ENCODE assay signal across 9 mouse cellular contexts in the genomic region with DNA sequence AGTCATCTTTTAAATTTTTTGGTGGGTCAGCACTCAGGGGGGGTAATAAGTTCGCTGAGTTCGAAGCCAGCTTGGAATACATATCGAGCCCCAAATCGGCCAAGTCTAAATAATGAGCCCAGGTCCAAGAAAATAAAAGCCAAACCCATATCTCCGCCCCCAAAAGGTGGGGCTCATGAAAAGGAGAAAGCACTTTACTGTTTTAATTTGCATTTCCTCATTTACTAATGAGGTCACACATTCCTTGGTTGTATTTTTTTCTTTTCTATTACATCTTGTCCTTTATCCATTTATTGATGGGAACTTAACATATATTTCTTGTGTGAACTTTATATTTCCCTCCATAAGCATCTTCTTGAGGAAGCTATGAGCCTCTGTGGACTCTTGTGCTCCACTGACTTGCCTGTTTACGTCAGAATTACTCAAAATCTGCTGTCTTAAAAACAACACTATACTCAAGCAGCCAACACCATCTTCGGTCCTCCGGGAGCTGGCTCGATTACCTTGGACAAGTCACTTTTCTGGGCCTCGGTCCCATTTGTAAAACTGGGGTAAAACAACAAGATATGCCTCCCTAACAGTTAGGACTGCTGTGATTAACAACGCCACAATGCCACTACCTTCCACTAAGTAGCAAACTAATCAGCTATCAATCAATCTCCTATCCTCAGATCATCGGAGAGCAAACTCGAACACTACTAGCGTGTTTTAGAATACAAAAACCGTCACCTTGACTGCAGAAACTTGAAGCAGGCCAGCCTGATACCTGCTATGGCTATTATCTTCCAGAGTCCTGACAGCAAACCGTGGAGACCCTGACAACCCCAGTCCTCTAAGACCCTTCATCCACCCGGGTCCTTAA. TPM values are rescaled to one million over a fixed set of nuclear protein-coding genes. Genes with fewer than 3 reads are reported as not detected.
DNase-seq lines count a peak whose midpoint lies in the region; ATAC-seq and TF ChIP-seq lines count a peak whose summit lies in the region.
"Had no signal": no experiment of that assay in that cellular context is flagged by ENCODE, and none has a peak within 500 bp of the region (broad histone marks: within the 10 kb centered on the region; RNA-seq: fewer than 3 reads in every experiment).

No protein-coding gene starts in this region.

- H3K4me2 ChIP-seq in hindbrain, embryonic 13.5 days = peak overlapping the region; percentile 78
- peak overlapping the region; percentile 92 for H3K4me2 ChIP-seq in liver, postnatal 0 days (ENCODE audit: low read depth, low read length)

- H3K27me3 ChIP-seq in hindbrain, embryonic 13.5 days = no peaks in the 10 kb centered on the region
- no peaks in the 10 kb centered on the region for H3K27me3 ChIP-seq in liver, postnatal 0 days (ENCODE audit: insufficient read depth, low read length)
- no peaks in the 10 kb centered on the region for H3K27me3 ChIP-seq in small intestine, adult 2 months (ENCODE audit: control insufficient read depth, insufficient read depth, low read length)

- peak overlapping the region; percentile 97 for H3K27ac ChIP-seq in hindbrain, embryonic 13.5 days
- H3K27ac ChIP-seq in liver, postnatal 0 days (ENCODE audit: low read depth) = peak overlapping the region; percentile 95
- peak overlapping the region; percentile 61 for H3K27ac ChIP-seq in small intestine, adult 2 months (ENCODE audit: insufficient read depth, low read depth, low read length)

- TF ChIP-seq EP300 in liver, postnatal 0 days (IDR thresholded peaks at IDR 0.05; ENCODE audit: low read depth) = no peak

- peak; percentile 28 to 51 for DNase-seq in spleen, postnatal 36 days (ENCODE audit: low spot score in 2 of 2)
- DNase-seq in spleen, adult 12 weeks (ENCODE audit: low spot score) = no peak
- DNase-seq in c-Kit-positive CD71-positive TER-119-negative erythroid progenitor cells, embryonic 14.5 days (ENCODE audit: low read depth) = peak; percentile 54
- no peak for DNase-seq in liver, postnatal 0 days
- DNase-seq in gastrocnemius, postnatal 25 days = no peak
- DNase-seq in gastrocnemius, postnatal 14 days = no peak

- H3K36me3 ChIP-seq in hindbrain, embryonic 13.5 days = no peaks in the 10 kb centered on the region
- H3K36me3 ChIP-seq in liver, postnatal 0 days (replicated peaks; ENCODE audit: insufficient read depth, low read length) = no peaks in the 10 kb centered on the region
- H3K36me3 ChIP-seq in small intestine, adult 2 months (ENCODE audit: control insufficient read depth, insufficient read depth, low read length) = no peaks in the 10 kb centered on the region

- intact Hi-C loops in gastrocnemius, postnatal 14 days (cut with DNase I; ENCODE audit: low total_unique reads) = no loop called here

- H3K4me3 ChIP-seq in hindbrain, embryonic 13.5 days = peak overlapping the region; percentile 86
- peak overlapping the region; percentile 92 for H3K4me3 ChIP-seq in liver, postnatal 0 days (ENCODE audit: low read depth, low read length)
- H3K4me3 ChIP-seq in small intestine, adult 2 months (ENCODE audit: low read depth, low read length) = peak overlapping the region; percentile 80

- peaks cover 45% of the 10 kb centered on the region for H3K4me1 ChIP-seq in hindbrain, embryonic 13.5 days (replicated peaks)
- peaks cover 29% of the 10 kb centered on the region for H3K4me1 ChIP-seq in liver, postnatal 0 days (ENCODE audit: insufficient read depth)
- H3K4me1 ChIP-seq in small intestine, adult 2 months (ENCODE audit: control insufficient read depth, insufficient read depth, insufficient read length, low read length) = peaks cover 12% of the 10 kb centered on the region; the same call in 1 of the 2 replicates

- WGBS in hindbrain, embryonic 13.5 days = 24% methylated on average over 17 of the region's 17 CpGs
- 14% methylated on average over 17 of the region's 17 CpGs for WGBS in liver, postnatal 0 days (ENCODE audit: insufficient replicate concordance)
- WGBS in small intestine, adult 2 months = 6% methylated on average over 17 of the region's 17 CpGs

- peak overlapping the region; percentile 95 for H3K9ac ChIP-seq in hindbrain, embryonic 13.5 days
- H3K9ac ChIP-seq in liver, postnatal 0 days (replicated peaks) = peak overlapping the region; percentile 89

- no peak for TF ChIP-seq CTCF in liver, postnatal 0 days (IDR thresholded peaks at IDR 0.05; ENCODE audit: low read depth)
- no peak for TF ChIP-seq CTCF in small intestine, adult 2 months (IDR thresholded peaks at IDR 0.05; ENCODE audit: extremely low read depth, insufficient read length, insufficient replicate concordance, low read depth, low read length)

- no peak for TF ChIP-seq POLR2A in small intestine, adult 2 months (IDR thresholded peaks at IDR 0.05; ENCODE audit: low read depth, low read length)

- H3K9me3 ChIP-seq in hindbrain, embryonic 13.5 days = no peaks in the 10 kb centered on the region
- H3K9me3 ChIP-seq in liver, postnatal 0 days (ENCODE audit: low read length) = no peaks in the 10 kb centered on the region

- no peak; the same call in 1 of the 2 replicates for ATAC-seq in hindbrain, embryonic 13.5 days (ENCODE audit: low FRiP score)
- no peak for ATAC-seq in liver, postnatal 0 days

RNA-seq across cellular contexts. Expression of gene Btbd1, which starts 1.2 kb away (rescaled TPM):
- polyA plus RNA-seq in hindbrain, embryonic 13.5 days (2015; fragmentation: Nextera tagmentation; extraction: Ambion mirVana) = 87.2 and 95.1 TPM in 2 replicates
- 16.6 and 20.8 TPM in 2 replicates for polyA plus RNA-seq in liver, postnatal 0 days (2015; fragmentation: Nextera tagmentation; extraction: Ambion mirVana)
- polyA plus RNA-seq in small intestine, adult 2 months (2012; rRNA removed) = 12.0 and 18.3 TPM in 2 replicates
- total RNA-seq in gastrocnemius, postnatal 25 days (2021) = 100 to 1,000 TPM; 147 to 165 TPM
- 100 to 1,000 TPM; 183 to 206 TPM for total RNA-seq in gastrocnemius, postnatal 14 days (2021)

RNA-seq across cellular contexts. Expression of gene Gm10160, which starts 27.6 kb away (rescaled TPM):
- not detected in 2 replicates for polyA plus RNA-seq in hindbrain, embryonic 13.5 days (2015; fragmentation: Nextera tagmentation; extraction: Ambion mirVana)
- not detected in 2 replicates for polyA plus RNA-seq in liver, postnatal 0 days (2015; fragmentation: Nextera tagmentation; extraction: Ambion mirVana)
- not detected in 2 replicates for polyA plus RNA-seq in small intestine, adult 2 months (2012; rRNA removed)
- not detected for total RNA-seq in gastrocnemius, postnatal 25 days (2021)
- total RNA-seq in gastrocnemius, postnatal 14 days (2021) = not detected
- total RNA-seq: hematopoietic stem cell, adult 5-6 weeks had no signal

RNA-seq across cellular contexts. Expression of gene Tm6sf1, which starts 30.8 kb away (rescaled TPM):
- 10.1 and 11.2 TPM in 2 replicates for polyA plus RNA-seq in hindbrain, embryonic 13.5 days (2015; fragmentation: Nextera tagmentation; extraction: Ambion mirVana)
- 8.7 and 9.0 TPM in 2 replicates for polyA plus RNA-seq in liver, postnatal 0 days (2015; fragmentation: Nextera tagmentation; extraction: Ambion mirVana)
- 16.3 and 21.2 TPM in 2 replicates for polyA plus RNA-seq in small intestine, adult 2 months (2012; rRNA removed)
- 10 to 100 TPM; 23.5 to 30.1 TPM for total RNA-seq in gastrocnemius, postnatal 25 days (2021)
- total RNA-seq in gastrocnemius, postnatal 14 days (2021) = 10 to 100 TPM; 32.9 to 43.5 TPM

RNA-seq across cellular contexts. Expression of gene 3110040N11Rik, which starts 38.8 kb away (rescaled TPM):
- 52.7 and 53.5 TPM in 2 replicates for polyA plus RNA-seq in hindbrain, embryonic 13.5 days (2015; fragmentation: Nextera tagmentation; extraction: Ambion mirVana)
- polyA plus RNA-seq in liver, postnatal 0 days (2015; fragmentation: Nextera tagmentation; extraction: Ambion mirVana) = 21.8 and 24.3 TPM in 2 replicates
- 17.0 and 23.4 TPM in 2 replicates for polyA plus RNA-seq in small intestine, adult 2 months (2012; rRNA removed)
- total RNA-seq in gastrocnemius, postnatal 25 days (2021) = 10 to 100 TPM; 13.3 to 16.9 TPM
- 10 to 100 TPM; 16.2 to 22.0 TPM for total RNA-seq in gastrocnemius, postnatal 14 days (2021)

Comparison
In these comparisons a context has a peak if more than half of its experiments do, and no peak if none do; other contexts are left out.
1. DNase-seq: peak in spleen, postnatal 36 days (2 of 2) and c-Kit-positive CD71-positive TER-119-negative erythroid progenitor cells, embryonic 14.5 days (single experiment); none in spleen, adult 12 weeks (single experiment), liver, postnatal 0 days (single experiment), gastrocnemius, postnatal 25 days (single experiment) and gastrocnemius, postnatal 14 days (single experiment).
2. Peak in every context shown above with its lines, with median percentiles within 50 percentile points of each other: H3K27ac ChIP-seq and H3K4me3 ChIP-seq.